Mouse (Mus musculus) hindbrain, embryonic 16.5 days (tissue): ENCODE measurements around the gene Tmem245. TPM values are rescaled to one million over a fixed set of nuclear protein-coding genes. Genes with fewer than 3 reads are reported as not detected.

Source experiments
- ATAC-seq: fragments of 200-750 bp; cut with Nextera tagmentation; 2 replicates; pipeline ENCODE4 v1.8.0; 2017; ENCODE audit warnings: moderate TSS enrichment, moderate library complexity
- H3K27ac ChIP-seq: fragments of 300-500 bp; sonication (generic); 2 replicates; pipeline ENCODE4 v1.5.1; 2014; ENCODE audit warnings: low read depth, mild to moderate bottlenecking, control low read depth, low read length, moderate library complexity
- H3K27me3 ChIP-seq: fragments of 300-500 bp; sonication (generic); replicated peaks from 2 replicates; pipeline ENCODE4 v1.6.1; 2014; ENCODE audit warnings: low read length; ENCODE audit not compliant: control insufficient read depth, insufficient read depth
- H3K36me3 ChIP-seq: fragments of 300-500 bp; sonication (generic); 2 replicates; pipeline ENCODE4 v1.6.1; 2014; ENCODE audit warnings: mild to moderate bottlenecking, low read length, moderate library complexity, mixed read lengths; ENCODE audit not compliant: control insufficient read depth, insufficient read depth
- H3K4me1 ChIP-seq: fragments of 300-500 bp; sonication (generic); 2 replicates; pipeline ENCODE4 v1.6.1; 2014; ENCODE audit warnings: low read depth, low read length; ENCODE audit not compliant: control insufficient read depth, insufficient read depth
- H3K4me2 ChIP-seq: fragments of 300-500 bp; sonication (generic); 2 replicates; pipeline ENCODE4 v1.6.1; 2014; ENCODE audit warnings: mild to moderate bottlenecking, low read length, control low read depth, moderate library complexity
- H3K4me3 ChIP-seq: fragments of 300-500 bp; sonication (generic); 2 replicates; pipeline ENCODE4 v1.5.1; 2014; ENCODE audit warnings: mild to moderate bottlenecking, low read length, control low read depth, moderate library complexity
- H3K9ac ChIP-seq: fragments of 300-500 bp; sonication (generic); 2 replicates; pipeline ENCODE4 v1.6.1; 2014; ENCODE audit warnings: low read depth, mild to moderate bottlenecking, control low read depth, low read length, moderate library complexity
- H3K9me3 ChIP-seq: fragments of 300-500 bp; sonication (generic); 2 replicates; pipeline ENCODE4 v1.6.1; 2014; ENCODE audit warnings: mild to moderate bottlenecking, low read length, moderate library complexity; ENCODE audit not compliant: control insufficient read depth
- WGBS: fragments of 180-500 bp; shearing (Covaris S2); extraction: QIAGEN DNeasy Blood & Tissue Kit; methylation state at CpG from one replicate; pipeline ENCODE4 v1.1.7; 2014; 5-methylcytosine and 5-hydroxymethylcytosine counted together
- polyA plus RNA-seq: library from polyadenylated mRNA; unstranded; fragments of >200 nt; fragmentation: Nextera tagmentation; extraction: Ambion mirVana; gene quantifications from 2 replicates; pipeline ENCODE4 v1.2.1, GENCODE M21; 2015

Gene Tmem245
- polyA plus RNA-seq, 1 experiment from 2014 or later: 9.5 TPM

- Histone ChIP-seq H3K9me3 (no peaks in the 10 kb centered on the region), H3K9ac (no peak overlapping the region), H3K27ac (no peak overlapping the region), H3K4me1 (no peaks in the 10 kb centered on the region), H3K4me3 (no peak overlapping the region), H3K4me2 (no peak overlapping the region), H3K27me3 (no peaks in the 10 kb centered on the region), H3K36me3 (peaks cover 11% of the 10 kb centered on the region)
- no CpG with 5 or more reads among the region's 1 CpGs for WGBS
- ATAC-seq: no peak
Measured at GRCm38 (mm10) chr4:56935327-56935726, 11.9 kb downstream of the Tmem245 start.

GRCm38 (mm10) chr4:56933154-56933553, 14.1 kb downstream of the Tmem245 start:
- ATAC-seq: no peak
- Histone ChIP-seq H3K27ac (no peak overlapping the region), H3K9me3 (no peaks in the 10 kb centered on the region), H3K9ac (no peak overlapping the region), H3K4me1 (no peaks in the 10 kb centered on the region; the same call in 1 of the 2 replicates), H3K27me3 (no peaks in the 10 kb centered on the region), H3K36me3 (peaks cover 11% of the 10 kb centered on the region), H3K4me2 (no peak overlapping the region), H3K4me3 (no peak overlapping the region)
- 94% methylated on average over 4 of the region's 4 CpGs for WGBS

- ATAC-seq: no peak
- Histone ChIP-seq H3K4me1 (no peaks in the 10 kb centered on the region; the same call in 1 of the 2 replicates), H3K27me3 (no peaks in the 10 kb centered on the region), H3K9me3 (no peaks in the 10 kb centered on the region), H3K9ac (0 out of 2 replicates have a peak overlapping the region, but pooled peaks have one; percentile 1), H3K27ac (no peak overlapping the region), H3K4me3 (no peak overlapping the region), H3K36me3 (peaks cover 11% of the 10 kb centered on the region), H3K4me2 (no peak overlapping the region)
- 44% methylated on average over 7 of the region's 7 CpGs for whole genome bisulfite sequencing
Measured at GRCm38 (mm10) chr4:56932096-56932495, 15.1 kb downstream of the Tmem245 start.

GRCm38 (mm10) chr4:56930312-56930711, 16.9 kb downstream of the Tmem245 start:
- Histone ChIP-seq H3K27ac (no peak overlapping the region), H3K4me2 (no peak overlapping the region), H3K9me3 (no peaks in the 10 kb centered on the region), H3K27me3 (no peaks in the 10 kb centered on the region), H3K4me3 (no peak overlapping the region), H3K4me1 (no peaks in the 10 kb centered on the region; the same call in 1 of the 2 replicates), H3K36me3 (peaks cover 6% of the 10 kb centered on the region), H3K9ac (no peak overlapping the region)
- 89% methylated on average over 4 of the region's 4 CpGs for WGBS
- ATAC-seq: no peak

GRCm38 (mm10) chr4:56926971-56927370, 20.3 kb downstream of the Tmem245 start:
- Histone ChIP-seq H3K4me2 (no peak overlapping the region), H3K9ac (no peak overlapping the region), H3K27ac (no peak overlapping the region), H3K36me3 (peaks cover 24% of the 10 kb centered on the region), H3K4me1 (no peaks in the 10 kb centered on the region; the same call in 1 of the 2 replicates), H3K27me3 (no peaks in the 10 kb centered on the region), H3K9me3 (no peaks in the 10 kb centered on the region), H3K4me3 (no peak overlapping the region)
- WGBS: 88% methylated on average over 4 of the region's 4 CpGs
- no peak for ATAC-seq

- peaks cover 24% of the 10 kb centered on the region for H3K36me3 ChIP-seq
Measured at GRCm38 (mm10) chr4:56922229-56922628, 25.0 kb downstream of the Tmem245 start.

GRCm38 (mm10) chr4:56915732-56916325, 31.4 kb downstream of the Tmem245 start:
- H3K4me3 ChIP-seq: no peak overlapping the region
- H3K4me2 ChIP-seq: no peak overlapping the region
- ATAC-seq: no peak
- no peaks in the 10 kb centered on the region for H3K9me3 ChIP-seq
- 93% methylated on average over 15 of the region's 15 CpGs for WGBS
- H3K36me3 ChIP-seq: peaks cover 19% of the 10 kb centered on the region
- no peaks in the 10 kb centered on the region for H3K4me1 ChIP-seq
- H3K27ac ChIP-seq: no peak overlapping the region
- H3K27me3 ChIP-seq: no peaks in the 10 kb centered on the region
- H3K9ac ChIP-seq: no peak overlapping the region

More at GRCm38 (mm10) chr4:56922229-56922628, 25.0 kb downstream of the Tmem245 start:
- no peaks in the 10 kb centered on the region for H3K4me1 ChIP-seq
- no peak overlapping the region for H3K9ac ChIP-seq
- H3K4me3 ChIP-seq: no peak overlapping the region
- ATAC-seq: no peak
- WGBS: 95% methylated on average over 11 of the region's 11 CpGs
- no peak overlapping the region for H3K27ac ChIP-seq
- H3K9me3 ChIP-seq: no peaks in the 10 kb centered on the region
- H3K27me3 ChIP-seq: no peaks in the 10 kb centered on the region
- no peak overlapping the region for H3K4me2 ChIP-seq

GRCm38 (mm10) chr4:56914761-56915160, 32.5 kb downstream of the Tmem245 start:
- Histone ChIP-seq H3K27ac (no peak overlapping the region), H3K4me1 (no peaks in the 10 kb centered on the region), H3K36me3 (peaks cover 21% of the 10 kb centered on the region), H3K9me3 (no peaks in the 10 kb centered on the region), H3K4me3 (no peak overlapping the region), H3K4me2 (no peak overlapping the region), H3K27me3 (no peaks in the 10 kb centered on the region), H3K9ac (no peak overlapping the region)
- 73% methylated on average over 1 of the region's 1 CpGs for WGBS
- no peak for ATAC-seq

GRCm38 (mm10) chr4:56914338-56914737, 32.9 kb downstream of the Tmem245 start:
- Histone ChIP-seq H3K36me3 (peaks cover 22% of the 10 kb centered on the region), H3K9ac (no peak overlapping the region), H3K27ac (no peak overlapping the region), H3K4me1 (no peaks in the 10 kb centered on the region), H3K27me3 (no peaks in the 10 kb centered on the region), H3K9me3 (no peaks in the 10 kb centered on the region), H3K4me3 (no peak overlapping the region), H3K4me2 (no peak overlapping the region)
- no peak for ATAC-seq
- WGBS: 96% methylated on average over 6 of the region's 6 CpGs
